Mouse (Mus musculus): ENCODE measurements around the gene Hormad2. TPM values are rescaled to one million over a fixed set of nuclear protein-coding genes. Genes with fewer than 3 reads are reported as not detected.

The Hormad2 gene
- polyA plus RNA-seq, 1 experiment from 2014 or later: 0.10 TPM

DNA sequence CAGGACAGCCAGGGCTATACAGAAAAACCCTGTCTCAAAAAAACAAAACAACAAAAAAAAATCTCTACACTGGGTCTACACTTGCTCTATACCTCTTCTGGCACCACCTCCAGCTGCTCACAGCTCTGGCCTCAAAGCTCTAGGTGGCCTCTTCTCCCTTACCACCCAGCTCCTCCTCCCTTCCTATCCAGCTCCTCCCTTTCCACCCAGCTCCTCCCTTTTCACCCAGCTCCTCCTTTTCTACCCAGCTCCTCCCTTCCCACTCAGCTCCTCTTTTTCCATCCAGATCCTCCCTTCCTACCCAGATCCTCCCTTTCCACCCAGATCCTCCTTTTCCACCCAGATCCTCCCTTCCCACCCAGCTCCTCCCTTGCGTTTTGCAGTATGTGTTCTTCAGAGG lies 26.5 kb upstream of the Hormad2 start:
- H3K9ac ChIP-seq: no peak overlapping the region
- WGBS: 83% methylated on average over 1 of the region's 1 CpGs
- no peak for ATAC-seq

DNA sequence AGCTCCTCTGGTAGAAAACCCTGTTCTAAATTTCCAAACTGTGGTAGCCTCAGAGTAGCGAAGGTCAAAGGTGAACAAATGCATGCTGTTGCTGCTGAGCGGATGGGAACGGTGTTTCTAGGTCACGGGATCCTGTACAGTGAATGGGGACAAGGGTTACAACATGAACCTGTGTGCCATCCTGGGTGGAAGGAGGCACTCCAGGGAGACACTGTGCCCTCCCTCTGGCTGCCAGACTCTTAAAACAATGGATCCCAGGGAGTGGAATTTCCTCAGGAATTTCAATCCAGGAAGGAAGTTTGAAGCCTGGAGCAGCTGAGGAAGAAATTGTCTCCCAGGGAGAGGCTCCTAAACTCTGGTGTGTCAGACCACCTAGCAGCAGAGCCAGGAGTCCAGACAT lies 25.3 kb upstream of the Hormad2 start:
- WGBS: 78% methylated on average over 4 of the region's 4 CpGs
- H3K4me2 ChIP-seq: no peak overlapping the region
- ATAC-seq: no peak
- no peak overlapping the region for H3K27ac ChIP-seq
- H3K4me3 ChIP-seq: no peak overlapping the region
- H3K4me1 ChIP-seq: no peaks in the 10 kb centered on the region
- no peaks in the 10 kb centered on the region for H3K27me3 ChIP-seq
- H3K36me3 ChIP-seq (ENCODE audit: poor library complexity, severe bottlenecking): no peaks in the 10 kb centered on the region
- no peaks in the 10 kb centered on the region for H3K9me3 ChIP-seq (replicated peaks)
- H3K9ac ChIP-seq: no peak overlapping the region

More for the DNA sequence above, 26.5 kb upstream of the Hormad2 start:
- Histone ChIP-seq H3K9me3 (replicated peaks) (no peaks in the 10 kb centered on the region), H3K4me3 (no peak overlapping the region), H3K4me1 (peaks cover 3% of the 10 kb centered on the region; the same call in 1 of the 2 replicates), H3K4me2 (no peak overlapping the region), H3K27me3 (no peaks in the 10 kb centered on the region), H3K36me3 (ENCODE audit: poor library complexity, severe bottlenecking) (no peaks in the 10 kb centered on the region), H3K27ac (no peak overlapping the region)

- no peak overlapping the region for H3K27ac ChIP-seq
- no peak overlapping the region for H3K9ac ChIP-seq
- H3K36me3 ChIP-seq (ENCODE audit: poor library complexity, severe bottlenecking): no peaks in the 10 kb centered on the region
- H3K27me3 ChIP-seq: no peaks in the 10 kb centered on the region
- 85% methylated on average over 4 of the region's 4 CpGs for WGBS
- no peak overlapping the region for H3K4me3 ChIP-seq
- no peak for ATAC-seq
- no peaks in the 10 kb centered on the region for H3K4me1 ChIP-seq
- no peaks in the 10 kb centered on the region for H3K9me3 ChIP-seq (replicated peaks)
- no peak overlapping the region for H3K4me2 ChIP-seq
Measured at GRCm38 (mm10) chr11:4464616-4465015, 23.7 kb upstream of the Hormad2 start.

DNA sequence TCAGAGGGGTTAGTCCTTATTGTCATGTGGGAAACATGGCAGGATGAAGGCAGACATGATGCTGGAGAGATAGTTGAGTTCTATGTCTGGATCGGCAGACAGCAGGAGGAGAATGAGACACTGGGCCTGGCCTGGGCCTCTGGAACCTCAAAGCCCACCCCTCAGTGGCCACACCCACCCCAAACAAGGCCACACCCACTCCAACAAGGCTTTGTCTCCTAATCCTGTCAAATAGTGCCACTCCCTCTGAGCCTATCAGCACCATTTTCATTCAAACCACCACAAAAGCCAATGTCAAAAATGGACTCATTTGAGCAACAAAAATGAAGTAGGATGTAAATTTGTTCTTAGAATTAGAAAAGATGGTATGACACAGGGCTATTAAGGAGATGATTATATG lies 23.3 kb upstream of the Hormad2 start:
- Histone ChIP-seq H3K4me2 (no peak overlapping the region), H3K9me3 (replicated peaks) (no peaks in the 10 kb centered on the region), H3K4me3 (no peak overlapping the region), H3K27me3 (no peaks in the 10 kb centered on the region), H3K27ac (no peak overlapping the region), H3K4me1 (no peaks in the 10 kb centered on the region), H3K9ac (no peak overlapping the region), H3K36me3 (ENCODE audit: poor library complexity, severe bottlenecking) (no peaks in the 10 kb centered on the region)
- ATAC-seq: no peak
- 89% methylated on average over 1 of the region's 1 CpGs for WGBS

DNA sequence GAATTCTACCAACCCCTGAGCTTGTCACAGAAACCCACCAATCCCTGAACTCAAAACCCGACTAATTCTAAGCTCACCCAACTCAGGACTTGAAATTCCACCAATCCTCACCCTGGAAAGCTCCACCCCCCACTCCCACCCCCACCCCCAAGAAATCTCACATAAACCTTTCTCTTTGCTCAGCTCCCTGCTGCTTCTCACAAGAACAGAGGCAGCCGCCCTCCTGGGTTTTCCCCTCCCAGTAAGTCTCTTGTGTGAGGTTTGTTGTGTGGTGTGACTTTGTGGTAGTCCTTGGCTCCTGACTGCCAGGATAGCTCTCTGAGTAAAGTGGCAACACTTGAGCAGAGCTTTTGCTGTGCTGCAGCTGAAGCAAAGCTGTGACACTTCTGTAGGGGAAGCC lies 22.0 kb upstream of the Hormad2 start:
- no peak overlapping the region for H3K4me3 ChIP-seq
- ATAC-seq: no peak
- H3K4me1 ChIP-seq: no peaks in the 10 kb centered on the region
- H3K36me3 ChIP-seq (ENCODE audit: poor library complexity, severe bottlenecking): no peaks in the 10 kb centered on the region
- no peak overlapping the region for H3K9ac ChIP-seq
- no peak overlapping the region for H3K4me2 ChIP-seq
- WGBS: 40% methylated on average over 2 of the region's 2 CpGs
- H3K27ac ChIP-seq: no peak overlapping the region
- no peaks in the 10 kb centered on the region for H3K27me3 ChIP-seq
- no peaks in the 10 kb centered on the region for H3K9me3 ChIP-seq (replicated peaks)

GRCm38 (mm10) chr11:4461154-4461553 lies 20.2 kb upstream of the Hormad2 start:
- Histone ChIP-seq H3K4me2 (no peak overlapping the region), H3K36me3 (ENCODE audit: poor library complexity, severe bottlenecking) (no peaks in the 10 kb centered on the region), H3K4me1 (no peaks in the 10 kb centered on the region), H3K9ac (no peak overlapping the region), H3K4me3 (no peak overlapping the region), H3K27ac (no peak overlapping the region), H3K9me3 (replicated peaks) (no peaks in the 10 kb centered on the region), H3K27me3 (no peaks in the 10 kb centered on the region)
- 47% methylated on average over 12 of the region's 12 CpGs for WGBS
- no peak for ATAC-seq

DNA sequence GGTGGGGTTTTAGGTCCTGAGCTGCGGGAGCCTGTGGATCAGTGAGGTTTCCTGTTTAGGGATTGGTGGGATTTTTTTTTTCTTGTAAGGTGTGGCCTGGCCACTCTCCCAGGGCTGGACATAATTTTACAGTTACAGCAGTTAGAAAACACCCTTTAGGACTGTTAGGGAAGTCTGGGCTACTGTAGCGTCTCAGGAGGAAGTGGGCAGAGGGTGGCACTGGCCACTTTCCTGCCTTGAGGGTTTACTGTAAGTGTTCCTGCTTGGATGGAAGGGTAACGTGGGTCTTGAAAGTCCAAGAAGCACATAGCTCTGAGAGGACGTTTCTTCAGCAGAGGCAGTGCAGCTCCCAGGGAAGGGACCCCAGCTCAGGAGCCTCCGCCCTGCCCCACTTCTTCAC lies 19.7 kb upstream of the Hormad2 start:
- no peaks in the 10 kb centered on the region for H3K27me3 ChIP-seq
- H3K9ac ChIP-seq: no peak overlapping the region
- ATAC-seq: no peak
- H3K4me3 ChIP-seq: no peak overlapping the region
- no peak overlapping the region for H3K27ac ChIP-seq
- H3K36me3 ChIP-seq (ENCODE audit: poor library complexity, severe bottlenecking): no peaks in the 10 kb centered on the region
- 78% methylated on average over 5 of the region's 5 CpGs for WGBS
- H3K4me2 ChIP-seq: no peak overlapping the region
- no peaks in the 10 kb centered on the region for H3K4me1 ChIP-seq
- no peaks in the 10 kb centered on the region for H3K9me3 ChIP-seq (replicated peaks)

DNA sequence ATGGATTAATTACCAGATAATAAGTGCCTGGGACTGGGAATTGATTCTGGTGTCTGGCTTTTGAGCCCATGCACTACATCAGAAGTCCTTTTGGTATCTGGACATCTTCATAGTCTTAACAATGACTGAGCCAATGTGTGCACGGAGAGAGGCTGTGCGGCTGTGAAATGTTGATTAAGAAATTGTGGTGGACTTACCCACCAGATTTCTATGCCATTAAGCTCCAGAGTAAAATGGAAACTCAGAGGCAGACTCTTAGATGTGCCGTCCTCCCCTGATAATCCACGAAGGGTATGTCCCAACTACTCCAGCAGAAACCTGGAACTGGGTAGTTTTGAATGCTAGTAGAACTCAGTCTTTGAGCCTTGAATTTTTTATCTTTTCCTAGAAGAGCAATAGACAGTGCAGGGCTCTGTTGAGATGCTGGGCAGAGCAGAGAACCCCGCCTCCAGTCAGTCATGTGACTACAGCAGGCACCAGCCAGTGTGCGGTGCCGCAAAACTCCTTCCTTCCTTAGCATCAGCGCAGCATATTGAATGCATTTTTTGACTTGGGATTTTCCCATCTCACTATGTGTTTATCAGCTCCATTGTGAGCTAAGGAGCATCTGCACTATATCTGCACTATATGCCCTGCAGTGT lies 14.1 kb upstream of the Hormad2 start:
- Histone ChIP-seq H3K27ac (no peak overlapping the region), H3K4me1 (no peaks in the 10 kb centered on the region), H3K36me3 (ENCODE audit: poor library complexity, severe bottlenecking) (no peaks in the 10 kb centered on the region), H3K27me3 (no peaks in the 10 kb centered on the region), H3K4me2 (no peak overlapping the region), H3K9ac (no peak overlapping the region), H3K9me3 (replicated peaks) (no peaks in the 10 kb centered on the region), H3K4me3 (no peak overlapping the region)
- no peak for ATAC-seq
- 72% methylated on average over 8 of the region's 8 CpGs for WGBS

DNA sequence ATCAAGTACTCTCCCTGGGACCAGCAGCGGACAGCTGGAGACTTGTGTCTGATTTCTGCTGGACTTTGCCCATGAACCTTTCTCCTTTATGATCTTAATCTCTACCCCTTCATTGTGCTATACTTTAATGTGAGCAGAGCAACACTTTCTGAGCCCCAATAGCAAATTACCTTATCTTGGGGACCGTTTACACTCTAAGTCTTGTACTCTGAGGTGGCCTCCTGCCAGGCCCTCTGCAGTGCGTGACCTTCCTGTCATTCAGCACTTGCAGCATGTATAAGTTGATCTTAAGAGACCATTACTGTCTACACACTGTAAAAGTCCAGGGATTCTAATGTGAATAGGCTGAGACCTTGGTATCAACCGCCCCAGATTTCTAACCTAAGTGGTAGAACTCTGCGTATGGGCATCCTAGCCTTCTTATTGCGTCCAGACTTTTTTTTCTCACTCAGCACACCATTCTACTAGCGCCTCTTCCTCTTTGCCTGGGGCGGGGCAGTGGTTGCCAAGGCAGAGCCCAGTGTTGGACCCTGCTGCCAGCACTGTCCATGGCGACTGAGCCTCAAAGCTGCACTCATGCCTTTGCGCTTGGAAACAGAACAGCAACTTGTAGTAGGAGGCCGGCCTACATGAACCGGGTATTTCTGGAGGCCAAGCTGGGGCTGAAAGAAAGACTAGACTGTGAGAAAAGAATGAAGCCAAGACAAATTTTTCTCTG lies 11.7 kb upstream of the Hormad2 start:
- Histone ChIP-seq H3K9ac (no peak overlapping the region), H3K27me3 (no peaks in the 10 kb centered on the region), H3K9me3 (replicated peaks) (no peaks in the 10 kb centered on the region), H3K4me3 (no peak overlapping the region), H3K27ac (no peak overlapping the region), H3K4me2 (no peak overlapping the region), H3K36me3 (ENCODE audit: poor library complexity, severe bottlenecking) (no peaks in the 10 kb centered on the region), H3K4me1 (no peaks in the 10 kb centered on the region)
- WGBS: 85% methylated on average over 12 of the region's 12 CpGs
- ATAC-seq: no peak

DNA sequence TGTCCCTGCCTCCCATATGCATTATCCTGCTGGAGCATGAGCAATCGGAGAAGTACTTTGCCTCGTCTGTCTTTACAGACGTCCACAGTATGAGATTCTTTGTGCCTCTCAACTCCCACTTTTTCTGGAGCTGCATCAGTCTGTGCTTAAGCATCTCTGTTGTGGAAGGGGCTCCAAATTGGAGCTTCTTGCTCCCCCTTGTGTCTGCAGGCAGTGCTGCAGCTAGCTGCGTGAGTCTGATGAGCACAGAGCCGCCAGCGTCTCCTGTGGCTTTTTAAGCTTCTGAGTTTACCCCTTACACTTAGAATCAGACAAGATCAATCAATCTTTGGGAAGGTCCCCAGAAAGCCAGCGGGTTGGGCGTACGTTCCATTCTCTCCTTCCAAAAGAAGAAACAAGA lies 10.2 kb upstream of the Hormad2 start:
- Histone ChIP-seq H3K36me3 (ENCODE audit: poor library complexity, severe bottlenecking) (no peaks in the 10 kb centered on the region), H3K27me3 (no peaks in the 10 kb centered on the region), H3K4me3 (no peak overlapping the region), H3K9ac (no peak overlapping the region), H3K4me1 (no peaks in the 10 kb centered on the region), H3K9me3 (replicated peaks) (no peaks in the 10 kb centered on the region), H3K27ac (no peak overlapping the region), H3K4me2 (no peak overlapping the region)
- 26% methylated on average over 9 of the region's 9 CpGs for WGBS
- ATAC-seq: no peak

GRCm38 (mm10) chr11:4446195-4446868 lies 5.4 kb upstream of the Hormad2 start:
- Histone ChIP-seq H3K9me3 (replicated peaks) (no peaks in the 10 kb centered on the region), H3K4me3 (no peak overlapping the region), H3K36me3 (ENCODE audit: poor library complexity, severe bottlenecking) (no peaks in the 10 kb centered on the region), H3K27ac (no peak overlapping the region), H3K4me1 (no peaks in the 10 kb centered on the region), H3K27me3 (no peaks in the 10 kb centered on the region), H3K9ac (no peak overlapping the region), H3K4me2 (no peak overlapping the region)
- ATAC-seq: no peak
- 97% methylated on average over 9 of the region's 9 CpGs for WGBS

GRCm38 (mm10) chr11:4442280-4442679 lies 1.4 kb upstream of the Hormad2 start:
- H3K4me1 ChIP-seq: no peaks in the 10 kb centered on the region
- 55% methylated on average over 1 of the region's 1 CpGs for WGBS
- H3K27ac ChIP-seq: no peak overlapping the region
- H3K36me3 ChIP-seq (ENCODE audit: poor library complexity, severe bottlenecking): no peaks in the 10 kb centered on the region
- no peak overlapping the region for H3K4me3 ChIP-seq
- H3K4me2 ChIP-seq: no peak overlapping the region
- no peak overlapping the region for H3K9ac ChIP-seq
- no peak for ATAC-seq
- no peaks in the 10 kb centered on the region for H3K27me3 ChIP-seq
- no peaks in the 10 kb centered on the region for H3K9me3 ChIP-seq (replicated peaks)

All from forebrain, embryonic 13.5 days (tissue).